Mouse (Mus musculus) CD4-positive naive resting alpha-beta T cell, adult 57 days (primary cell): ENCODE measurements around the gene Slc27a2. TPM values are rescaled to one million over a fixed set of nuclear protein-coding genes. Genes with fewer than 3 reads are reported as not detected.

ENCODE experiments used
- total RNA-seq: library from RNA; stranded (reverse); gene quantifications from one replicate; pipeline ENCODE4 v1.2.4, GENCODE M21; 2023

Slc27a2 gene
- total RNA-seq, result 0.18 TPM

GRCm38 (mm10) chr2:126552357-126553290, at the start of gene Slc27a2:
TSS of gene Slc27a2 (plus strand) at chr2:126552407.

GRCm38 (mm10) chr2:126619249-126619704, 67.1 kb downstream of the Slc27a2 start, which contains the start of gene Hdc:
TSS of gene Hdc (minus strand) at chr2:126619299.

Other genes starting within 250 kb of the Slc27a2 start
- gene Atp8b4, start 51.7 kb upstream of the Slc27a2 start, total RNA-seq, result 38.3 TPM
- gene Hdc, start 66.9 kb downstream of the Slc27a2 start, total RNA-seq, result 2.4 TPM
- 51.0 TPM for gene Gabpb1, start 123.9 kb downstream of the Slc27a2 start, total RNA-seq
- gene Usp8, start 154.9 kb downstream of the Slc27a2 start, total RNA-seq, result 39.3 TPM
- gene Usp50, start 231.1 kb downstream of the Slc27a2 start, total RNA-seq, result not detected